Mouse (Mus musculus) limb, embryonic 11.5 days (tissue): Measurements from ENCODE around the gene Sapcd1. TPM values are rescaled to one million over a fixed set of nuclear protein-coding genes. Genes with fewer than 3 reads are reported as not detected.

Experiments
- ATAC-seq: fragments of 200-750 bp; cut with Nextera tagmentation; 2 replicates; pipeline ENCODE4 v1.8.0; 2017; ENCODE audit warnings: low read depth; ENCODE audit not compliant: insufficient number of reproducible peaks, low FRiP score, low TSS enrichment
- DNase-seq: peaks from one replicate; pipeline ENCODE4 v3.0.0-alpha.2; 2015; ENCODE audit warnings: low spot score
- H3K27ac ChIP-seq: fragments of 300-500 bp; sonication (generic); replicated peaks from 2 replicates; pipeline ENCODE4 v1.5.1; 2014; ENCODE audit warnings: low read depth, mild to moderate bottlenecking, low read length
- H3K27me3 ChIP-seq: fragments of 300-500 bp; sonication (generic); 2 replicates; pipeline ENCODE4 v1.6.1; 2014; ENCODE audit warnings: mild to moderate bottlenecking, low read length, mixed read lengths; ENCODE audit not compliant: control insufficient read depth, insufficient read depth
- H3K36me3 ChIP-seq: fragments of 300-500 bp; sonication (generic); 2 replicates; pipeline ENCODE4 v1.6.1; 2014; ENCODE audit warnings: mild to moderate bottlenecking, low read length, moderate library complexity, mixed read lengths; ENCODE audit not compliant: control insufficient read depth, insufficient read depth
- H3K4me1 ChIP-seq: fragments of 300-500 bp; sonication (generic); 2 replicates; pipeline ENCODE4 v1.6.1; 2014; ENCODE audit warnings: low read length, mixed read lengths; ENCODE audit not compliant: control insufficient read depth, insufficient read depth
- H3K4me2 ChIP-seq: fragments of 300-500 bp; sonication (generic); 2 replicates; pipeline ENCODE4 v1.6.1; 2014; ENCODE audit warnings: low read depth, mild to moderate bottlenecking, moderate library complexity; ENCODE audit not compliant: severe bottlenecking
- H3K4me3 ChIP-seq: fragments of 300-500 bp; sonication (generic); 2 replicates; pipeline ENCODE4 v1.5.1; 2014; ENCODE audit warnings: low read depth, low read length
- H3K9ac ChIP-seq: fragments of 300-500 bp; sonication (generic); 2 replicates; pipeline ENCODE4 v1.6.1; 2014; ENCODE audit warnings: mild to moderate bottlenecking, low read length
- H3K9me3 ChIP-seq: fragments of 300-500 bp; sonication (generic); 2 replicates; pipeline ENCODE4 v1.6.1; 2016; ENCODE audit warnings: low read length; ENCODE audit not compliant: control insufficient read depth
- WGBS: fragments of 180-500 bp; shearing (Covaris S2); extraction: QIAGEN DNeasy Blood & Tissue Kit; methylation state at CpG from one replicate; pipeline ENCODE4 v1.1.7; 2014; 5-methylcytosine and 5-hydroxymethylcytosine counted together
- polyA plus RNA-seq: library from polyadenylated mRNA; unstranded; fragments of >200 nt; fragmentation: Nextera tagmentation; extraction: Ambion mirVana; gene quantifications from 2 replicates; pipeline ENCODE4 v1.2.1, GENCODE M21; 2014

The Sapcd1 gene
- polyA plus RNA-seq, 1 experiment from 2014 or later = 1.4 TPM

GRCm38 (mm10) chr17:34979631-34980030 is 48.2 kb downstream of the Sapcd1 start:
- no peak overlapping the region for H3K4me3 ChIP-seq
- H3K36me3 ChIP-seq = no peaks in the 10 kb centered on the region
- no peak overlapping the region for H3K27ac ChIP-seq
- 89% methylated on average over 4 of the region's 4 CpGs for WGBS
- H3K27me3 ChIP-seq = no peaks in the 10 kb centered on the region
- no peaks in the 10 kb centered on the region for H3K9me3 ChIP-seq
- H3K4me2 ChIP-seq = no peak overlapping the region
- ATAC-seq (no peak), DNase-seq (no peak)
- peaks cover 8% of the 10 kb centered on the region for H3K4me1 ChIP-seq
- no peak overlapping the region for H3K9ac ChIP-seq

GRCm38 (mm10) chr17:34978239-34978638 is 49.6 kb downstream of the Sapcd1 start:
- WGBS = 89% methylated on average over 27 of the region's 27 CpGs
- H3K4me3 ChIP-seq = no peak overlapping the region
- no peak overlapping the region for H3K27ac ChIP-seq
- DNase-seq = no peak
- H3K4me2 ChIP-seq = no peak overlapping the region
- no peaks in the 10 kb centered on the region for H3K36me3 ChIP-seq
- H3K9ac ChIP-seq = no peak overlapping the region
- no peak for ATAC-seq
- no peaks in the 10 kb centered on the region for H3K27me3 ChIP-seq
- peaks cover 8% of the 10 kb centered on the region for H3K4me1 ChIP-seq
- H3K9me3 ChIP-seq = no peaks in the 10 kb centered on the region

- Histone ChIP-seq H3K9ac (no peak overlapping the region), H3K27me3 (no peaks in the 10 kb centered on the region), H3K4me1 (peaks cover 2% of the 10 kb centered on the region; the same call in 1 of the 2 replicates), H3K9me3 (no peaks in the 10 kb centered on the region), H3K4me2 (no peak overlapping the region), H3K27ac (no peak overlapping the region), H3K36me3 (no peaks in the 10 kb centered on the region), H3K4me3 (no peak overlapping the region)
- DNase-seq (no peak), ATAC-seq (no peak)
- WGBS = 95% methylated on average over 20 of the region's 20 CpGs
Measured at GRCm38 (mm10) chr17:34977000-34977399, 50.8 kb downstream of the Sapcd1 start.

Other genes starting within 250 kb of the Sapcd1 start
- not detected in 2 replicates for gene Cyp21a1, start 223.5 kb downstream of the Sapcd1 start, polyA plus RNA-seq
- gene Stk19, start 191.1 kb downstream of the Sapcd1 start, polyA plus RNA-seq = 20.5 and 21.2 TPM in 2 replicates
- gene Dxo, start 191.0 kb downstream of the Sapcd1 start, polyA plus RNA-seq = 72.4 and 74.6 TPM in 2 replicates
- gene Skiv2l, start 177.8 kb downstream of the Sapcd1 start, polyA plus RNA-seq = 43.2 and 49.0 TPM in 2 replicates
- 152 TPM in 2 replicates for gene Nelfe, start 177.6 kb downstream of the Sapcd1 start, polyA plus RNA-seq
- 1.6 and 2.6 TPM in 2 replicates for gene Cfb, start 165.5 kb downstream of the Sapcd1 start, polyA plus RNA-seq
- gene Zbtb12, start 148.5 kb downstream of the Sapcd1 start, polyA plus RNA-seq = 1.9 and 2.3 TPM in 2 replicates
- not detected in 2 replicates for gene Gm20547, start 146.0 kb downstream of the Sapcd1 start, polyA plus RNA-seq
- 0.44 and 0.58 TPM in 2 replicates for gene C2, start 129.8 kb downstream of the Sapcd1 start, polyA plus RNA-seq
- 77.8 and 78.9 TPM in 2 replicates for gene Ehmt2, start 129.5 kb downstream of the Sapcd1 start, polyA plus RNA-seq
- 0.21 TPM in 1 of 2 replicates, not detected in the other for gene Slc44a4, start 113.5 kb downstream of the Sapcd1 start, polyA plus RNA-seq
- 10.3 and 12.8 TPM in 2 replicates for gene Neu1, start 96.8 kb downstream of the Sapcd1 start, polyA plus RNA-seq
- 0.43 and 0.44 TPM in 2 replicates for gene Hspa1b, start 68.8 kb downstream of the Sapcd1 start, polyA plus RNA-seq
- gene Gm20481, start 58.1 kb downstream of the Sapcd1 start, polyA plus RNA-seq = 0.36 and 0.43 TPM in 2 replicates
- gene Hspa1a, start 55.9 kb downstream of the Sapcd1 start, polyA plus RNA-seq = 0.75 and 4.0 TPM in 2 replicates
- gene Hspa1l, start 55.3 kb downstream of the Sapcd1 start, polyA plus RNA-seq = 1.5 and 1.6 TPM in 2 replicates
- 266 and 271 TPM in 2 replicates for gene Lsm2, start 46.2 kb downstream of the Sapcd1 start, polyA plus RNA-seq
- gene Vars, start 27.0 kb downstream of the Sapcd1 start, polyA plus RNA-seq = 124 and 140 TPM in 2 replicates
- 0.07 and 0.16 TPM in 2 replicates for gene Vwa7, start 11.4 kb downstream of the Sapcd1 start, polyA plus RNA-seq
- 3.5 and 3.7 TPM in 2 replicates for gene Msh5, start 18.7 kb upstream of the Sapcd1 start, polyA plus RNA-seq
- gene Clic1, start 21.9 kb upstream of the Sapcd1 start, polyA plus RNA-seq = 52.1 and 76.7 TPM in 2 replicates
- 553 and 582 TPM in 2 replicates for gene Ddah2, start 31.0 kb upstream of the Sapcd1 start, polyA plus RNA-seq
- 0.16 TPM in 1 of 2 replicates, not detected in the other for gene Ly6g6c, start 37.4 kb upstream of the Sapcd1 start, polyA plus RNA-seq
- 0.84 and 1.2 TPM in 2 replicates for gene Mpig6b, start 38.2 kb upstream of the Sapcd1 start, polyA plus RNA-seq
- 1.5 and 2.1 TPM in 2 replicates for gene Ly6g6e, start 48.9 kb upstream of the Sapcd1 start, polyA plus RNA-seq
- 0.72 and 1.6 TPM in 2 replicates for gene Ly6g6d, start 50.0 kb upstream of the Sapcd1 start, polyA plus RNA-seq
- 0.27 and 0.73 TPM in 2 replicates for gene Ly6g6f, start 57.6 kb upstream of the Sapcd1 start, polyA plus RNA-seq
- gene Abhd16a, start 61.2 kb upstream of the Sapcd1 start, polyA plus RNA-seq = 43.1 and 46.9 TPM in 2 replicates
- gene Ly6g5c, start 80.3 kb upstream of the Sapcd1 start, polyA plus RNA-seq = not detected in 2 replicates
- gene Ly6g5b, start 87.4 kb upstream of the Sapcd1 start, polyA plus RNA-seq = 0.44 and 0.75 TPM in 2 replicates
- 24.0 and 29.1 TPM in 2 replicates for gene Gpank1, start 93.4 kb upstream of the Sapcd1 start, polyA plus RNA-seq
- gene Csnk2b, start 94.0 kb upstream of the Sapcd1 start, polyA plus RNA-seq = 277 and 290 TPM in 2 replicates
- 8.6 and 8.9 TPM in 2 replicates for gene D17H6S53E, start 98.4 kb upstream of the Sapcd1 start, polyA plus RNA-seq
- gene Apom, start 104.0 kb upstream of the Sapcd1 start, polyA plus RNA-seq = 0.44 and 1.5 TPM in 2 replicates
- gene Bag6, start 107.2 kb upstream of the Sapcd1 start, polyA plus RNA-seq = 103 and 104 TPM in 2 replicates
- gene Prrc2a, start 136.9 kb upstream of the Sapcd1 start, polyA plus RNA-seq = 215 and 234 TPM in 2 replicates
- 3.4 and 3.9 TPM in 2 replicates for gene Aif1, start 148.1 kb upstream of the Sapcd1 start, polyA plus RNA-seq
- 4.0 and 4.7 TPM in 2 replicates for gene Lst1, start 160.4 kb upstream of the Sapcd1 start, polyA plus RNA-seq
- gene Ltb, start 166.4 kb upstream of the Sapcd1 start, polyA plus RNA-seq = 0.45 and 0.54 TPM in 2 replicates
- gene Tnf, start 174.0 kb upstream of the Sapcd1 start, polyA plus RNA-seq = not detected in 2 replicates
- gene Lta, start 177.3 kb upstream of the Sapcd1 start, polyA plus RNA-seq = 0.11 and 0.27 TPM in 2 replicates
- not detected in 2 replicates for gene Gm16181, start 192.8 kb upstream of the Sapcd1 start, polyA plus RNA-seq
- 3.9 and 5.9 TPM in 2 replicates for gene Atp6v1g2, start 205.6 kb upstream of the Sapcd1 start, polyA plus RNA-seq
- gene Nfkbil1, start 207.8 kb upstream of the Sapcd1 start, polyA plus RNA-seq = 4.0 and 4.6 TPM in 2 replicates
- 739 and 748 TPM in 2 replicates for gene Ddx39b, start 213.7 kb upstream of the Sapcd1 start, polyA plus RNA-seq
- gene H2-D1, start 234.7 kb upstream of the Sapcd1 start, polyA plus RNA-seq = 15.7 and 16.3 TPM in 2 replicates